Mouse (Mus musculus) midbrain, embryonic 13.5 days (tissue): ENCODE measurements around the gene Nmu. TPM values are rescaled to one million over a fixed set of nuclear protein-coding genes. Genes with fewer than 3 reads are reported as not detected.

ENCODE experiments used
- polyA plus RNA-seq: library from polyadenylated mRNA; unstranded; fragments of >200 nt; fragmentation: Nextera tagmentation; extraction: Ambion mirVana; gene quantifications from 2 replicates; pipeline ENCODE4 v1.2.1, GENCODE M21; 2015

Nmu gene
- polyA plus RNA-seq, 1 experiment from 2014 or later: not detected

Other genes starting within 250 kb of the Nmu start
- gene Srd5a3, start 223.5 kb downstream of the Nmu start, polyA plus RNA-seq: 15.9 and 17.1 TPM in 2 replicates
- gene Tmem165, start 179.9 kb downstream of the Nmu start, polyA plus RNA-seq: 47.0 and 56.2 TPM in 2 replicates
- 13.0 and 13.9 TPM in 2 replicates for gene Clock, start 59.0 kb downstream of the Nmu start, polyA plus RNA-seq
- gene Pdcl2, start 32.6 kb downstream of the Nmu start, polyA plus RNA-seq: not detected in 2 replicates
- not detected in 2 replicates for gene Gm7271, start 120.3 kb upstream of the Nmu start, polyA plus RNA-seq
- gene Exoc1, start 165.5 kb upstream of the Nmu start, polyA plus RNA-seq: 61.7 and 65.3 TPM in 2 replicates
- gene Cep135, start 224.9 kb upstream of the Nmu start, polyA plus RNA-seq: 4.4 and 4.6 TPM in 2 replicates